Mouse (Mus musculus): ENCODE measurements around the gene Banp.

The Banp gene

GRCm38 (mm10) chr8:122058510-122058909 lies 109.0 kb downstream of the Banp start:
- DNase-seq (ENCODE audit: low read depth, low spot score), result no peak

DNA sequence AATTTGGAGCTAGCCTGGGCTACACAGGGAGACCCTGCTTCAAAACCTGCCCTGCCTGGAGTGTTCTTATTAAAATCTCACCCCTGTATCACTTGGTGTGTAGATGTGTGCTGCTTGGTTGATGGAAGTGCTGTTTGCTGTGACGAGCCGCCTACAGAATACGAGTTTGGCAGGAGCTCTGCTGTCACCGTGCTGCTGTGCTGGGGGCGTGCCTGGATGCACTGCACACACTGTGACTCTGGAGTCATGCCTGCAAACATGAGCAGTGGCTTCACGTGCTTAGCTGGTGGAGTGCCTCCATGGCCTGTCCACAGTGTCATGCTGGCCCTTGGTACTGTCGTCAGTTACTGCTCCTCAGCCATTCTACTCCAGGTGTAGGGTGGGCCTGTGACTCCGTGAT lies 109.4 kb downstream of the Banp start:
- DNase-seq (ENCODE audit: low read depth, low spot score), result no peak

DNA sequence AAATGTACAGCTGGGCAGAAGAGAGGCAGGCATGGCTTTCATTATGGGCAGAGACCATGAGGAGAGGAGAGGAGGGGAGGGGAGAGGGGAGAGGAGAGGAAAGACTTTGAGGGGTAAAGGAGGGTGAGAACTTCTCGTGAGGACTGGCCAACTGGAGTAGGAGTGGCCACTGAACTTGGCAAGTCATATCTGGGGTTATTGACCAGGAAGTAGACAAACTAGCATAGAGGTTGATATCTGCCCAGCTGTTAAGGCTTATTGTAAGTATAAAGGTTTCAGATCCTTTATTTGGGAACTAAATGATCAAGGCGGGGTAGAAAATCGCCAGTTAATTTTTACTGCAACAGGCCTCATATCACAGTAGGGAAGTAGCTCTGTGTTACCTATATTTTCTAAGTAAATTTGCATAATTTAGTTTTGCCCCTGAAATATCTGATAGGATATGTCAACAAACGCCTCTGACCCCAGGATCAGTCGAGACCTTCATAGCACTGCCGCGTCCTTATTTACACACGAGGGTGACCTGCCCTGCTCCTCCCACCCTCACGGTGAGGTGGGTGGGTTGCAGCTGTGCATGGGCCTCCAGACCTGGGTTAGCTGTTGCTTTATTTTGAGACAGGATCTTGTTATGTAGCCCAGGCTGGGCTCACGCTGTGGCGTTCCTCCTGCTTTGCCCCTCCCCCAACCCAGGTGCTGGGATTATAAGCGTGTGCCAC lies 113.1 kb downstream of the Banp start:
- DNase-seq (ENCODE audit: low read depth, low spot score), result no peak

DNA sequence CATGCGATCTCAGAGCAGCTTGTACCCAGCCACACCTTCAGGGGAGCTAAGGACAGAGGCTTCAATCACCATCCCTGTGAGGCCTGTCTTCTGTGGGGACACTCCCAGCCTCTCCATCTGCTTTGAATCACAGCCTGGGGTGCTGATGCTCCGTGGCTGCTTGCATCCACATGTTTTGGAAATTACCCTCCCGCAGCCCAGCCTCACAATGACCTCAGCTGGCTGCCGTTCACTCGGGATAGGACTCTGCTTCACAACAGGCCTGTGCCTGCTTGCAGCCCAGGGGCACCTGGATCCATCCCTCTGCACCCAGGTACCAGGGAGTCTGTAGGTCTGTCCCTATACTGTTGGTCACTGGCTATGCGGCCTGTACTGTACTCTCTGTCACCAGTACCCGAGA lies 114.8 kb downstream of the Banp start:
- DNase-seq (ENCODE audit: low read depth, low spot score), result no peak

DNA sequence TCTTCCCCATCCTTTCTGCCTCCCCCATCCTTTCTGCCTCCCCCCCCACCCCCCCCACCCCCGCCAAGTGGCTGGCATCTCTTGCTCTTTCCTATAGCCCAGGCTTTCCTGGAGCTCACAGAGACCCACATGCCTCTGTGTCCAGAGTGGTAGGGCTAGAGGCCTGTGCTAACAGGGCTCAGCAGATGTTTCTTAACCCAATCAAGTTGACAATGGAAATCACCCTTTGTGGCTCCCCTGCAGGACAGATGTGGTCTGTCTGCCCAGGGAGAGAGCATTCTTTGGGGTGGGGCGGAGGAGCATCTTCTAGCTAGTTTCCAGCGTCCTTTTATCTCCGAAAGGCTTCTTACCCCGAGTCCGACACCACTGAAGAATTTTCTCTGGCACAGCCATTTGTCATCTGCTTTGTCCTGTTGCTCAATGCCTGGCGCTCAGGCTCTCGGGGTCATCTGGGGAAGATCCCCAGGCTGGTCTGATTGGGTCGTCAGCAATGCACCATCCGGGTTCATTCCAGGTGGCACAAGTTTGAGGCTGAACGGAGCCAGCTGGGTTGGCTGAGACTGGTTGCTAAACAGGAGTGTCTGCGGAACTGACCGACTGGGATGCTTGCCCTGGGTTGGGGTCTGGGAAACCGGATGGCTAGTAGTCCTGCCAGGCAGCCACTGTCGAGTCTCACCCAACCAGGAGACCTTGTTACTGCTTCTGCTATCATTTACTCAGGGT lies 118.4 kb downstream of the Banp start:
- no peak for DNase-seq (ENCODE audit: low read depth, low spot score)

- DNase-seq (ENCODE audit: low read depth, low spot score), result peak; percentile 64
Measured at GRCm38 (mm10) chr8:122068609-122069008, 119.1 kb downstream of the Banp start.

GRCm38 (mm10) chr8:122069281-122069680 lies 119.7 kb downstream of the Banp start:
- no peak for DNase-seq (ENCODE audit: low read depth, low spot score)

DNA sequence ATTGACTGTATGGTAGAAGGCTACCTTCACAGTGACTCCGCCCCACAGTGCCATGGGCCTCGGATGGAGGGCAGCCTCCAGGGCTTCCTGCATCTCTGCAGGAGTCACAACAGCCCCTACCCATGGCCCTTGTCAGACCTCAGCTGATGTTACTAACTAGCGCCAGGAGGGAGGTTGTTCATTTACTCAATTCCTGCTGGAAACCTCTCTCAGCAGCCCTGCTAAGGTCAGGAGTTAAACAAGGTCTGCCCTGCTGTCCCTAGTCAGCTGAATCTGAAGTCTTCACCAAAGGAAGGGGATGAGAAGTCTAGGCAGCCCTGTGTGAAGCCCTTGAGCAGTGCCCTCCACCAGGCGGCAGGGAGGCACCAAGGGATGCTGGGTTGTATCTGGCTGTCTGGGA lies 121.6 kb downstream of the Banp start:
- DNase-seq (ENCODE audit: low read depth, low spot score), result no peak

GRCm38 (mm10) chr8:122073964-122074363 lies 124.4 kb downstream of the Banp start:
- no peak for DNase-seq (ENCODE audit: low read depth, low spot score)

GRCm38 (mm10) chr8:122074442-122074841 lies 124.9 kb downstream of the Banp start:
- no peak for DNase-seq (ENCODE audit: low read depth, low spot score)

GRCm38 (mm10) chr8:122074977-122075376 lies 125.4 kb downstream of the Banp start:
- peak; percentile 53 for DNase-seq (ENCODE audit: low read depth, low spot score)

GRCm38 (mm10) chr8:122076183-122076842 lies 126.8 kb downstream of the Banp start:
- no peak for DNase-seq (ENCODE audit: low read depth, low spot score)

DNA sequence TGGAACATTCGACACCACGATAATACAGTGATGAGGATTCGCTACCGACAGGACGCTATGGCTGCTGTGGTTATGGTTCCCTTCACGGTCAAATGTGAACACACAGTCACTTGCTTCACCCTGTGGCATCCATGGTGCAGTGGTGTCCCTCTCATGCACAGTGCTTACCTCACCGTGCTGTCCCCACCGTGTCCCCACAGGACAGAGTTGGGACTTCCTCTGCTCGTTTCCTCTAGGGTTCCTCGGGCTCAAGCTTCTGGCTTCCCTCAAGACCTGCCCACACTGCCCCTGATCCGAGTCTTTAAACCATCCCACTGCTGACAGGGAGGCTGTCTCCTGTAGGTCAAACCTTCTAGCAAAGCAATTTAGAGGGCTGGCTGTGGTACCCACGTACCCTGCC lies 128.8 kb downstream of the Banp start:
- no peak for DNase-seq (ENCODE audit: low read depth, low spot score)
